Mouse (Mus musculus) lung, postnatal 25 days (tissue): Measurements from ENCODE around the gene Krt2.

Source experiments
- DNase-seq: peaks from one replicate; pipeline ENCODE4 v3.0.0; 2022; ENCODE audit warnings: low spot score

The Krt2 gene

GRCm38 (mm10) chr15:101817875-101818274 lies at the start of gene Krt2:
Gene Krt2, minus strand, starts transcription at chr15:101818169.
- DNase-seq: no peak

GRCm38 (mm10) chr15:101866754-101867153 lies 48.8 kb upstream of the Krt2 start:
- no peak for DNase-seq

GRCm38 (mm10) chr15:101860421-101861130 lies 42.6 kb upstream of the Krt2 start:
- no peak for DNase-seq

DNA sequence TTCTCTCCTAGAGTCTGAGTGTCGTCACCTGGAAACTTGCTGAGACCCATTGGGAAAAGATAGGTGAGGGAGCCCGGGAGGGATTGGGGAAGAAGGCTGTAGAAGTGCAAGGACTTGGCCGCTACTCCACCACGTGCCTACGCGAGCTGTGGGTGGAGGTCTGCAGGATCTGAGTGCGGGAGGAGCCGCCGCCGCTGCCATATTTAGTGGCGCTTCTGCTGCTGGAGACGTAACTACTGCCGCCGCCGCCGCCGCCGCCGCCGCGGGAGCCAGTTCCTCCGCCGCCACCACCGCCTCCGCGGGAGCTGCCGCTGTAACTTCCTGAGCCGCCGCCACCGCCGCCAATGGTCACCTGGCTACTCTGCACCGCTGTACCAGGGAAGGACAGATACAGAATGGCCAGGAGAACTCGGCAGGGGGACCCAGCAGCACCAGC lies 41.8 kb upstream of the Krt2 start:
- peak; percentile 14 for DNase-seq

DNA sequence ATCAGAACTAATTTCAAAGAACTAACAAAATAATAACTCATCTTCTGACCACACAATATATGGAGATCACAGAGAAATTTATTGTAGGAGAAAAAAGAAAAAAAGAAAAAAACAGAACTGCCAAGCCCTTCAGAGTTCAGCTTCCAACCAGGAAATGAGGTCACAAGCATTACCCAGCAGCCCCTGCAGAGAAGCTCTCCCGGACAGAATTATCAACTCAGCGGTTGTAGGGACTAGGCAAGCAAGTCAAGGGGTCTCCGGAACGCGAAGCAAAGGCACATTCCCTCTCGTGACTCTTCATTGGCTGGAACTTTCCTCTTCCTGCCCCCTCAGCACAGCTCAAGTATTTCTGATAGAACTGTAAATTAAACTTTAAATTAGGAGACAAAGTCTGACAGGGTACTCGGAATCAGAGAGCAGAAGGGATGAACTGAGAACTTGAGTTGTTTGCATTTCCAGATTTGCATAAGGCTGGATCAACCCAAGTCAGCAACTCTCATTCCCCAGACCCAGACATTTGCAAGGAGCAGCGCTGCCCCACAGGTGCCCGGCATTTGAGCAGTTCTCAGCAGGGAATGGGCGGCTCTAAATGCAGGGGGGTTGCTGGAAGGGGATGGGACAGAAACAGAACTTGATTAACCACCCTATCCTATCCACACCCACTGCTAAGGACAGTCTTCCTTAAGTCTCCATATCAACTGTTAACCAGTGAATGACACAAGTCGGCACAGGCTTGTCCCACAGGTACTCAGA lies 40.9 kb upstream of the Krt2 start:
- DNase-seq: no peak

DNA sequence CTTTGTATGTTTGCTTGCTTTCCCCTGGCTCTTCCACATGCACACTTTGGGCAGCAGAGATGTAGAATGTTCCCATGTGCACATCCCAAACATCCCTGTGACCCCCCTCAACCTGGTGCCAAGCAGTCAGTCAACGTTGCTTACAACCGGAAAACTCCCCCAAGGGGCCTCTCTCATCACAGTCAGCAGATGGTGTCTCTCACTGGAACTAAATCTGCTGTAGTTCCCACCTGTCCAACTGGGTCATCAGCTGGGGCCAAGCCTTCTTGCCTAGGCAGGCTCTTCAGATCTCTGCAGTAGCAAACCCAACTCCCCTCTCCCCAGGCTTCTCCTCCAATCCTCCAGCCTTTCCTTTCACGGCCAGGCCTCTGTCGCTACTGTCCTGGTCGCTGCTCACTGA lies 38.7 kb upstream of the Krt2 start:
- DNase-seq: no peak

GRCm38 (mm10) chr15:101855732-101856131 lies 37.8 kb upstream of the Krt2 start:
- DNase-seq: no peak

- no peak for DNase-seq
These were observed 36.3 kb upstream of the Krt2 start for GRCm38 (mm10) chr15:101854294-101854693.

DNA sequence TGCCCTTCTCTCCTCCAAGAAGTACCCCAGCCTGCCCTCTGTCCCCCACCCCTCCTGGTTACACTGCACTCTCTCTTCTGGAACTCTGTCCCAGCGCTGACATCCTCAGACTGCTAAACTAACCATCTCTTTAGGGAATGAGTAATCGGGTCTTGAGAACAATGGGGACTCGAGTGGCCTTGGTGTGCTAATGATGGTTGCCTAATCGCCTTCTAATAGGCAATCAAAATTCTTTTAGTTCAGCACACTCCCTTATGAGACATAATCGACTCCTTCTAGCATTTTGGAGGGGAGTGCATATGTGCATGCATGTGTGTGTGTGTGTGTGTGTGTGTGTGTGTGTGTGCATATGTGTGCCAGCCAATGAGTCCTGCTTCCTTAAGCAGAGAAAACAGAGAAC lies 34.6 kb upstream of the Krt2 start:
- DNase-seq: no peak

- no peak for DNase-seq
These were observed 32.7 kb upstream of the Krt2 start, which contains the start of gene Krt1 for GRCm38 (mm10) chr15:101850694-101851093. Gene Krt1, minus strand, starts transcription at chr15:101850794.

GRCm38 (mm10) chr15:101845971-101846403 lies 28.0 kb upstream of the Krt2 start:
- DNase-seq: peak; percentile 12

GRCm38 (mm10) chr15:101843192-101843591 lies 25.2 kb upstream of the Krt2 start:
- no peak for DNase-seq

DNA sequence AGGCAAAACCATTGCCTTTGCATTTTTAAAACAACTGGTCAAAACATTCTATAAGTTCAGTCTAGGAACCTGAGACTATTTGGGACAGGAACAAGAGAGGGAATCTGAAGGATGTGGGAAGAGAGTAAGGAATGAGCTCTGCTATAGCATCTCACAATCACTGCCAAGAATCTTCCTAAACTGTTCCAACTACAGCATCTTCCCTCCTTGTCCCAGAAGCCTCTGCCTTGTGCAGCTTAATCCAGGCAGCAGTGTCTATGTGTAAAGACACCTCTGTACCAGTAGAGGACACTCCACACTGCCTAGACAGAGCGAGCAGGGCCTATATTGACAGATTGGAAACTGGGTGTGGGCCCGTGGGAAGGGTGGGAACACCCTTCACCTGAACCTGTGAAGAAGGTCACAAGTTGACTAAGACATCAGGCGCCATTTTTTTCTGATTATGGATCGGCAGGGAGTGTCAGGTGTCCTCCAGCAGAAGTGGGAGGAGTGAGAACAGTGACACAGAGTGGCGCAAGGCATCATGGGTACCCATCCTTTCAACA lies 16.9 kb upstream of the Krt2 start:
- no peak for DNase-seq

GRCm38 (mm10) chr15:101833131-101833530 lies 15.2 kb upstream of the Krt2 start:
- DNase-seq: no peak

GRCm38 (mm10) chr15:101829441-101829840 lies 11.5 kb upstream of the Krt2 start:
- DNase-seq: no peak

DNA sequence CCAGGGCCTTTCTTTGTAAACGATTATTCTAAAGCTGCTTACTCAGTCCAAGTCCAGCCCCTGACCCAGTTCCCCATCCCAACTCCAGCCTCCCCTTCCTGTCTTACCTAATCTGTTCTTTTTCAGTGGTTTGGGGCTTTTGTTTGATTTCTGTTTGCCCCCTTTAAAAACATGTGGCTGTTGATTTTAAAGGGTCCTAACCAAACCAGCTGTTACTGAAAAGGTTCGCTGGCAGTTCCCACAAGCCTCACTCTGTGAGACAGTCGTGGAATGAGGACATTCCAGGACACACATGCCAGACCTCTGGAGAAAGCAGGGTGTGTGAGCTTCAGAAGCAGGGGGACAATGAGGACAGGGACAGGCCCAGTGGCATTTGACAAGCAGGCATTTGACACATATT lies 3.8 kb upstream of the Krt2 start:
- no peak for DNase-seq

DNA sequence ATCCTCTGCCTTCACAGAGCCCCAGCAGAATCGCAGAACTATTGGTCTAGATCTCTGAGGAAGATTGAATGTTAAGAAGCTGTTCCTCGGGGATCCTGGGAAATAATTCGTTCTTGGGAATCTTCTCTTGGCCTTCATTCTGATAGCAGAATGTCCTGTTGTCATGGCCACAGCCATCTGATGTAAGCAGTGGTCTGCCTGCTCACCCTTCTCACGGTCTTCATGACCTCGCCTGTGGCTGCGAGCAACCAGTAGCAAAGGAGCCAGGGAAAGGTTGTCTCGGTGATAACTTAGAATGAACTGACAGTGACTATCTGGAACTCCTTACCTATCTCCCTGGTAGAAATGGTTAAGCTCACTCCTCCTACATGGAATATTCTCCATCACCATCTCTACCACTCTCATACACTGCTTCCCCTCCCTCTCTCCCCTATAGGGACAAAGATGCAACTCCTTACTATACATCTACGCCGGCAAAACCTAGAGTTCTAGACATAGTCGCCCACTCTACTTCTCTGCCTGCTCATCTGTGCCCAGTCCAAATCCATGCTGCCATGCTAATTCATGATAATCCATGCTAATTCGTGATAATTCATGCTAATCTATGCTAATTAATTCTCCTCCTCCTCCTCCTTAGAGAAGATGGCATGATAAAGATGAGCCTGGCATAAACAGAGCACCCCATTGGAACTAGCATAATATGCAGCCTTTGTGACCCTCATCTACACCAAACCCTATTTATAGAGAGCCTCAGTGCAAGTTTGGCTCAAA lies 14.7 kb downstream of the Krt2 start:
- DNase-seq: no peak

DNA sequence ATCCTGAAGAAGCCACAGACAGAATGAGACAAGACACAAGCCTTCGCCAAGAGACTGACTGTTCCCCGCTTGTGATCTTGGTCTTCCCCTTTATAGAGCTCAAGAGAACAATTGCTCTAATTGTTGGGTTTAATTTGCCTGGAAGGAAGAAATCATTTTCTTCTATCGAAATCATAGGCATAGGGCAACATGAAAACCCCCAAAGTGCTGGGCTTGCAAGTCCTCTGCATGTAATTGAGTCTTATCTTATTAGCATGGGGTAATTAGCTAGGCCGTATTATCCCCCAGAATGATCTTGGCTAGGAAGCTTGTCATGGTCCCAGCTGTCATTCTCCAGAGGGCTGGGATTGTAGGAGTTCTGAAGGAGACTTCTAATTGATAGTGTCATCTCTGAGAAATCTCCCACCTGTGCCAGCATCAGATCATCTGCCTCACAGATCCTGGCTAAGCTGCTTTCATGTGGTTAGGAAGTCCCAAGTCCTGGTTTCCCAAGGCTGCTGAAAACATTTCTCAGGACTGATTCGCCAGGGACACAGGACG lies 15.6 kb downstream of the Krt2 start, which contains the start of gene Krt73:
Krt73 (minus strand) TSS at position 51 of the 540 bp plus-strand sequence.
- DNase-seq: no peak

DNA sequence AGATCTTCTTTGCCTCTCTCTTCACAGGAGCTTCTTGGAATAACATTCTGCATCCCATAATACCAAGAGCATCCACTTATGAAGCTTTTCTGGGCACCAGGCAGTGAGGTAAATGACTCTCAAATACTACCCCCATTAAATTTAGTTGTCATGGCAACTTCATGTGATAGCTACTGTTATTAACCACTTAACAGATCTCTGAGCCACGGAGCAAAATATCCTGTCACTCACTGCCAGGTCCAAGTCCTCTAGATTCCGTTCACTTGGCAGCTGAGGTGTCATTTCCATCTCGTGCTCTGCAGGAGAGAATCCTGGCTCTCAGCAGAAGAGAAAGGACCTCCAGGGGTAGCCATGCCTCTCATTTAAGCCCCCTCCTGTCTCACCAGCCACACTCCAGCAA lies 27.1 kb downstream of the Krt2 start:
- no peak for DNase-seq

DNA sequence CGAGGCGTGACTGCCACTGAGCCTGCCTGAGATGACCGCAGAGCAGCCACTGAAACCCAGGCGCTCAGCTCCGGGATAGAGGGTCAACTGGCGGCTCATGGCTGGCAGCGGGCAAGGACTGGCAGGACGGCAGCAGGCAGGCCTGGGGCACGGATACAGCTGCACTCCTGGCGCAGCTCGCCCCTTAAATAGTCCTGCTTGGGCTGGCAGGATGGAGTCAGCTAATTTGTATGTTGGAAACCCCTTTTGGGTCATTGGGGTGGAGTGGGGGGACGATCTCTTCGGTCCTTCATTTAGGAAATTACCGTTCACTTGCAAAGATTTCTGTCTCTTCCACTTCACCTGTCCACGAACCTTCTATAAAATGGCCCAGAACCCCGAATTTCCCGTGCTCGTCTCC lies 31.6 kb downstream of the Krt2 start, which contains the start of gene Krt72:
Krt72 (minus strand) TSS at position 101 of the 400 bp plus-strand sequence.
- DNase-seq: no peak

DNA sequence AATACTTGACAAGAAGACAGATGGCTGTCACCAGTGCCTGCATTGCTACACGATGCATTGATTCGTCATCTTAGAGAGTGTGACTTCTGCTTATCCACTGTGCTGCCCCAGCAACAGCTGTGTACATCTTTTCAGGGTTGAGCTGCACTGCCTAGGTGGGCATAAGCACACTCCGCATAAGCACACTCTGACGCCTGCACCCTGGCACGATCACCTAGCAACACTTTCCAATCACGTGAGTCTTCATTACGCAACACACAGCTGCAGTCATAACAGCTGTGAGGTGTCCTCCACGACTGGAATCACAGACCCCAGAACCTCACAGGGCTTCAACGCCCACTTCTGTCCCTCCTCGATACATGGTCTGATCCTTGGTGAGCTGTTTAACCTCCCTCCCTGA lies 44.5 kb downstream of the Krt2 start:
- peak; percentile 10 for DNase-seq

DNA sequence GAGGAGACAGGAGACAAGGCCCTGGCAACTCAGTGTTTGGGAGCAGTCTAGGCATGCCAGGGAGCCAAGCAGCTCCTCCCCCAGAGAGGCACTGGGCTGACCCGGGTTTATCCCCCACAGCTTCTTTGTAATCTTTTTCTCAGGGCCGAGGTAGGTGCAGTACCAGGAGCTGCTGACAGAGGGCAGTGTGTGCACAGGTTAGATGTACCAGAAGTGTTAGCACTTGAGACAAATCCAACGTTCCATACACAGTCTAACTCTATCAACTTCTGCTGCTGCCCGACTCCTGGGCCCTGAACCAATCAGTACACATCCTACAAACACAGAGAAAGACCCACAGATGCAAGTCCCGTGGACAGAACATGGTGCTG lies 45.3 kb downstream of the Krt2 start:
- peak; percentile 86 for DNase-seq
